Mouse (Mus musculus): ENCODE measurements at regions not wholly inside any gene's neighbourhood (a gene's known extent, or its start where the extent isn't known, plus 50 kb on each side); places are given as distances from the start of the nearest gene placed in this dataset.

DNA sequence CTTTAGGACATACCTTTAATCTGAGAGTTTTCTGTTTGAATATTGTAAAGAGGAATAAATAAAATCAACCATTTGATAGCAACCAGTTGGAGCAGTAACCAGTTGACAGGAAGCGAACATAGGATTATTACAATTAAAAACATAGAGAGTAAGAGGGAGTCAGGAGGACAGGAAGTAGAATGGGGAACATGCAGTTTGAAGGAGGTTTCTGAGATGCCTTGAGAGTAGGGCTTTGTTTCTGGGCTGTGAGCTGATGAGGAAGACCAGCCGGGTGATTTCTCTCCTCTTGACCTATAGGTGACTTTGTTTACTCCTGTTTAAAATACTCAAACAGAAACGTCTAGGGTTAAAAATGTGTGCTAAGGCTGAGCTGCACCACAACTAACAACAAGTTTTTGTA lies 160.6 kb upstream of the Ctso start:
- Histone ChIP-seq H3K27me3 (ENCODE audit: insufficient read depth, poor library complexity, severe bottlenecking) (no peaks in the 10 kb centered on the region), H3K4me3 (no peak overlapping the region), H3K9me3 (no peaks in the 10 kb centered on the region), H3K4me1 (no peaks in the 10 kb centered on the region), H3K27ac (no peak overlapping the region), H3K36me3 (no peaks in the 10 kb centered on the region)
- DNase-seq (ENCODE audit: low spot score): no peak
- 72% methylated on average over 3 of the region's 3 CpGs for WGBS

DNA sequence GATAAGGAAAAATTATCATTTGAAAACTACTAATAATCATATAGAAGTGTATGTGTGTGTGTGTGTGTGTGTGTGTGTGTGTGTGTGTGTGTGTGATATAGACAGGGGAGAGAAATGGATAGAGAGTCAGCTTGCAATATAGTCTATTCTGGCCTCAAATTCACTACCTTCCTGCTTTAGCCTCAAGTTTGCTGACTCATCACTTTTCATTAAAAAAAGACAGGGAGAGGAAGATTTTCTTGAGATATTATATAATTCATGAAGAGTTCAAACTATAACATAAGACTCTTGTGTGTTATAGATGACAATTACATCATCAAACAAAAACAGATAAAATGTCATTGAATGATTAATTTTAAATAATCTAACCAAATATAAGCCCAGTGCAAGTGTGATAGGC lies 159.4 kb upstream of the Ctso start:
- Histone ChIP-seq H3K9me3 (no peaks in the 10 kb centered on the region), H3K4me1 (no peaks in the 10 kb centered on the region), H3K27me3 (ENCODE audit: insufficient read depth, poor library complexity, severe bottlenecking) (no peaks in the 10 kb centered on the region), H3K4me3 (no peak overlapping the region), H3K36me3 (no peaks in the 10 kb centered on the region), H3K27ac (no peak overlapping the region)
- no peak for DNase-seq (ENCODE audit: low spot score)

DNA sequence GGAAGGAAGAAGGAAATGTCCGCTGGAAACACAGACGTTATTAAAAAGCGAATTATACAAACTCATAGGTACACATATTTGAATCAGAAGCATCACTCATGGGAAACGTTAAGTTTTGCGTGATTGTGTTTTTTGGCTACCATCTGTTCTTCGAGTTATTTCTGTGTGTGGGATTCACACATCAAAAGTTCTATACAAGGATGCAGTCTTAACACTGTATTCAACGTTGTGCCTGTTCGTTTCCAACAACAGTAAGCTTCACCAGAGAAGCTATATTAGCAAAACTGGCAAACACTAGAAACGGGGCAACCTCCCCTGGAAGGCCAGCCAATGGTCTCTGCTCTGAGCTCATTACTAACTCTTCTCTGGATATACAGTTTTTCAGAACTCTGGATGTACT lies 150.3 kb upstream of the Ctso start:
- 90% methylated on average over 9 of the region's 9 CpGs for WGBS
- no peak overlapping the region for H3K27ac ChIP-seq

GRCm38 (mm10) chr3:81782921-81783541 lies 149.4 kb upstream of the Ctso start:
- H3K27me3 ChIP-seq (ENCODE audit: insufficient read depth, poor library complexity, severe bottlenecking): no peaks in the 10 kb centered on the region
- no peak overlapping the region for H3K4me3 ChIP-seq
- 34% methylated on average over 15 of the region's 15 CpGs for WGBS
- H3K27ac ChIP-seq: peak overlapping the region; percentile 42; the same call in 1 of the 2 replicates
- no peak for DNase-seq (ENCODE audit: low spot score)
- no peaks in the 10 kb centered on the region for H3K36me3 ChIP-seq
- no peaks in the 10 kb centered on the region for H3K9me3 ChIP-seq
- H3K4me1 ChIP-seq: 0 out of 2 replicates have a peak, but pooled peaks cover 4% of the 10 kb centered on the region

More for the DNA sequence above, 150.3 kb upstream of the Ctso start:
- Histone ChIP-seq H3K4me1 (0 out of 2 replicates have a peak, but pooled peaks cover 4% of the 10 kb centered on the region), H3K9me3 (no peaks in the 10 kb centered on the region), H3K36me3 (no peaks in the 10 kb centered on the region), H3K4me3 (no peak overlapping the region), H3K27me3 (ENCODE audit: insufficient read depth, poor library complexity, severe bottlenecking) (no peaks in the 10 kb centered on the region)
- no peak for DNase-seq (ENCODE audit: low spot score)

- Histone ChIP-seq H3K4me1 (no peaks in the 10 kb centered on the region), H3K27ac (no peak overlapping the region), H3K36me3 (no peaks in the 10 kb centered on the region), H3K4me3 (no peak overlapping the region), H3K27me3 (ENCODE audit: insufficient read depth, poor library complexity, severe bottlenecking) (no peaks in the 10 kb centered on the region), H3K9me3 (no peaks in the 10 kb centered on the region)
- DNase-seq (ENCODE audit: low spot score): no peak
- WGBS: 77% methylated on average over 2 of the region's 2 CpGs
Observed at GRCm38 (mm10) chr3:81788915-81789314, 143.5 kb upstream of the Ctso start.

GRCm38 (mm10) chr3:81789664-81790063 lies 142.7 kb upstream of the Ctso start:
- WGBS: 87% methylated on average over 6 of the region's 6 CpGs
- no peak overlapping the region for H3K4me3 ChIP-seq
- H3K9me3 ChIP-seq: no peaks in the 10 kb centered on the region
- no peaks in the 10 kb centered on the region for H3K36me3 ChIP-seq
- H3K4me1 ChIP-seq: no peaks in the 10 kb centered on the region
- no peak overlapping the region for H3K27ac ChIP-seq
- DNase-seq (ENCODE audit: low spot score): no peak
- no peaks in the 10 kb centered on the region for H3K27me3 ChIP-seq (ENCODE audit: insufficient read depth, poor library complexity, severe bottlenecking)

DNA sequence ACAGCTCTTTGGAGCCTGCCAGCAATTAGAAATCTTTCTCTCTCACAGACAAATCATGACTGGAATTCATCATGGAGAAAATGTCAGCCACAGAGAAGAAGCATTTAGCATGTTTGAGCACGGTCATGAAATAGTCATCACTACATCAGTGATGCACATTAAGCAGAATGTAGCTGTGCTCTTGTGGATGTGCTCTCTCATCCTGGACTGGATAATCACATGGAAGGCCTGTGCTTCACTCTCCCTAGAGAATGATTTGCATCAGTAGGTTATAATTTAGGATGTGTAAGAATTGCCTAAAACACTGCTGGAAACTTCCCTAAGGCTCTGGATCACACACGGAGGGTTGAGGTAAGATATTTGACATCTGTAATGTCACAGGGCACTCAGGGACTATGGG lies 130.3 kb upstream of the Ctso start:
- WGBS: 83% methylated on average over 2 of the region's 2 CpGs
- H3K27ac ChIP-seq: no peak overlapping the region
- no peaks in the 10 kb centered on the region for H3K36me3 ChIP-seq
- no peak for DNase-seq (ENCODE audit: low spot score)
- H3K9me3 ChIP-seq: no peaks in the 10 kb centered on the region
- H3K4me3 ChIP-seq: no peak overlapping the region
- no peaks in the 10 kb centered on the region for H3K27me3 ChIP-seq (ENCODE audit: insufficient read depth, poor library complexity, severe bottlenecking)
- H3K4me1 ChIP-seq: no peaks in the 10 kb centered on the region

DNA sequence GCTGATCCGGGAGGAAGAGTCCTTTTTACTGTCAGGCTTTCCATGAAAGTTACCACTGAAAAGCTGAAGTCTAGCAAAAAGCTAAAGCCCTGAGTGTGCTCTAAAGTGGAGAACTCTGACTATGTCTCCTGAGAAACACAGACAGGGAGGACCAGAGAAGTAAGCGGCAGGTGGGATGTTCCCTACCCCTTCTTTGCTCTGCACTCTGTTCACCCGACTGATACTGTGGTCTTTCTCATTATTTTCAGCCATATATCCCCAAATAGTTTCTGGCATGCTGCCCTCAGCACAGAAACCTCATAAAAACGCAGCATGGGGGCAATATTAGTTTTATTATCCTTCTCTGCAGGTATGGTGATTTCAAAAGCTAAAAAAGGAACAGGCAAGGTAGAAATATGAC lies 126.7 kb upstream of the Ctso start:
- 70% methylated on average over 4 of the region's 4 CpGs for WGBS
- no peaks in the 10 kb centered on the region for H3K36me3 ChIP-seq
- no peaks in the 10 kb centered on the region for H3K9me3 ChIP-seq
- DNase-seq (ENCODE audit: low spot score): no peak
- H3K4me3 ChIP-seq: no peak overlapping the region
- no peaks in the 10 kb centered on the region for H3K4me1 ChIP-seq
- no peaks in the 10 kb centered on the region for H3K27me3 ChIP-seq (ENCODE audit: insufficient read depth, poor library complexity, severe bottlenecking)
- H3K27ac ChIP-seq: no peak overlapping the region

DNA sequence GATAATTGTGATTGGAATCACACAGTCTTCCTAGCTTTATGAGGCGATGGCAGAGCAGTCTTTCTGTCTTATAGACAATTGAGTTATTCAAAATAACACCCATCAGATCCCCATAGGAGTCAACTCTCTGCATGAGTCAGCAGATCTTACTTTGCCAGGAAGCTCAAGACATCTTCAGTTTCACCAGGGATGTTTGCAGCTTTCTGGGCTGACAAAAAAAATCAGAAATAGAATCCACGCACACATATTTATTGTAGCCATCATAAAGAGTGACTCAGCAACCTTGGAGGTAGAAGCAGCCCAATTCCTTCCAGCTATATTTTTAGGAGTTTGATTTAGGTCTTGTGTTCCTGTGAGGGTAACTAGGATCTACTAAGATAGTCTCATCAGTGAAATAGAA lies 122.8 kb upstream of the Ctso start:
- Histone ChIP-seq H3K27ac (no peak overlapping the region), H3K4me1 (no peaks in the 10 kb centered on the region), H3K9me3 (no peaks in the 10 kb centered on the region), H3K27me3 (ENCODE audit: insufficient read depth, poor library complexity, severe bottlenecking) (no peaks in the 10 kb centered on the region), H3K36me3 (no peaks in the 10 kb centered on the region), H3K4me3 (no peak overlapping the region)
- no peak for DNase-seq (ENCODE audit: low spot score)
- WGBS: 80% methylated on average over 2 of the region's 2 CpGs

DNA sequence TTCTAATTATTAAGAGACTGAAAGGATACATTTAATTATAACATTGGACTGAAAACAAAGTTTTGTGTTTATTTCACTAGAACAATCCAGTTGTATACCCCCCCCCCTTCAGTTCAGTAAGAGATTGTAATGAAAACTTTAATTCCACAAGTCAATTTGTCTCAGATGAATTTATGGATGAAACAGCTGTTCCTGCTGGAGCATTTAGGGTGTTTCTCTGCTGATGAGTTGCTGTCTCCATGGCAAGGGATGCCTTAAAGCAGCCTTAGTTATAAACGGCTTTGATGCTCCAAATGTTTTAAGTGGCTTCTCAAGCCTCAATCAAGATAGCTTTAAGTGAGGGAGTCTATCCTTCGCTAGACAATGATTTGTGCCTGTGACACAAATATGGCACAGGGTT lies 112.1 kb upstream of the Ctso start:
- H3K27me3 ChIP-seq (ENCODE audit: insufficient read depth, poor library complexity, severe bottlenecking): no peaks in the 10 kb centered on the region
- H3K4me3 ChIP-seq: no peak overlapping the region
- DNase-seq (ENCODE audit: low spot score): no peak
- H3K4me1 ChIP-seq: no peaks in the 10 kb centered on the region
- 45% methylated on average over 2 of the region's 2 CpGs for WGBS
- H3K9me3 ChIP-seq: no peaks in the 10 kb centered on the region
- H3K27ac ChIP-seq: no peak overlapping the region
- H3K36me3 ChIP-seq: no peaks in the 10 kb centered on the region

- Histone ChIP-seq H3K27me3 (ENCODE audit: insufficient read depth, poor library complexity, severe bottlenecking) (no peaks in the 10 kb centered on the region), H3K27ac (no peak overlapping the region), H3K4me1 (no peaks in the 10 kb centered on the region), H3K4me3 (no peak overlapping the region), H3K36me3 (no peaks in the 10 kb centered on the region), H3K9me3 (no peaks in the 10 kb centered on the region)
- no peak for DNase-seq (ENCODE audit: low spot score)
- WGBS: 40% methylated on average over 1 of the region's 2 CpGs
Observed at GRCm38 (mm10) chr3:81829525-81829924, 102.9 kb upstream of the Ctso start.

DNA sequence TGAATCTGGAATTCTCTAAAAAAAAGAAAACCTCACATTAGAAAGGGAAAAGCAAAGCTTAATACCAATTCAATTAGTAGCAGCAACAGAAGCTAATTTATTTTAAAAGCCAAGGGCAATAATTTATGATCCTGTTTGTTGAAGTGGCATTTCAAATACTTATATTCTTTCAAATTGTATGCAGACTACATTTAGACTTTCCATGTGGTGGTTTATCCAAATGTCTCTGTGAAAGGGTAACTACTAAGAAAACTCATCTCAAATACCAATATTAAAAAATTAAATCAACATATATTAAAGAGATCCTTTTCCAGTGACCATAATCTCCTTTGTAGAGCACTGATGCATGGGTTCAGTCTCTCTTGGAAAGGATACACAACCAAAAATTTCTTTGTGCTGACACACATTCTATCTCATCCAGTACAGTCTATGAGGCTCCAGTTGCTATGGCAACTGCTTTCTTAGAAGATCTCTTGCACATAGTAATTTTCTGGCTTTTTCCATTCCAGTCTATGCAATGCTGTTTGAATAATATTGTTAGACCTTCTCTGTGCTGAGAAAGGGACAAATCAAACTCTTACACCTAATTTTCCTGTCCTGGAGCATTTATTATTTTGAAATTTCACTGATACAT lies 102.3 kb upstream of the Ctso start:
- Histone ChIP-seq H3K36me3 (no peaks in the 10 kb centered on the region), H3K4me1 (no peaks in the 10 kb centered on the region), H3K27me3 (ENCODE audit: insufficient read depth, poor library complexity, severe bottlenecking) (no peaks in the 10 kb centered on the region), H3K4me3 (no peak overlapping the region), H3K27ac (no peak overlapping the region), H3K9me3 (no peaks in the 10 kb centered on the region)
- DNase-seq (ENCODE audit: low spot score): no peak

DNA sequence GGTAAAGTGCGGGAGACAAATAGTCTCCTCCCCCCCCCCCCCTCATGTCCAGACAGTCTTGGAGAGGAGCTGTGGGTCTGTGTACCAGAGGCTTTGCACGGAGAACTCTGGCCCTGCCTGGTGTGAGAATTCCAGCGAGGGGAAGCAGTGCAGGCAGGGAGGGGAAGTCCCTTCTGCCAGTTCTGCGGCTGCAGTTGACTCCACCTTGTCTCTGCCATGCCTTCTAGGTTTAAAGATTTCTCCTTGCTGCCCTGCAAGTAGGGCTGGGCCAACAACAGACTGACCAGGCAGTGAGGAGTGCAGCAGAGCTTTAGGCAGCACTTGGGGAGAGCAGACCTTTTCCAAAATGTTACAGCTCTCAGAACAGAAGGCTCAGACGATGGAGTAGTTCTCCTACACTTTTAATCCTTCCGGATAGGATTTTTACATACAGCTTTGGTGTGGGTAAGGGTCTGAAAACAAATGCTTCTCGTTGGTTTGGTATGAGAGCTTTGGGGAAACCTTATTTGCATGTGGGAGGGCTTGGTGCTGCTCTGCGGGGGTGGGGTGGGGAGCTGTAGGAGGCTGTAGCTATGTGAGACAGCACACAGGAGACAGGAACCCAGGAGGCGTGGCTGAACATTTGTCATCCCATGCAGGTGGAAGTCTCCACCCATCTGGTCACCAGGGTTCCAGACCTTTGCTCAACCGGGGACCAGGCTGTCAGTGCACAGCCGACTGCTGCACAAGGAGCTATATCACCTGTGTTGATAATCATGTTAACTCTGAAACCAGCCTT lies 96.8 kb upstream of the Ctso start:
- H3K27ac ChIP-seq: peak overlapping the region; percentile 77
- WGBS: 8% methylated on average over 11 of the region's 11 CpGs

More for the DNA sequence above, 96.8 kb upstream of the Ctso start:
- Histone ChIP-seq H3K4me3 (peak overlapping the region; percentile 49), H3K36me3 (no peaks in the 10 kb centered on the region), H3K9me3 (no peaks in the 10 kb centered on the region), H3K4me1 (peaks cover 8% of the 10 kb centered on the region), H3K27me3 (ENCODE audit: insufficient read depth, poor library complexity, severe bottlenecking) (no peaks in the 10 kb centered on the region)
- DNase-seq (ENCODE audit: low spot score): peak; percentile 75

Measured in heart, embryonic 10.5 days (tissue).